Mouse (Mus musculus) forebrain, embryonic 10.5 days (tissue): ENCODE results near the gene Stk17b. TPM values are rescaled to one million over a fixed set of nuclear protein-coding genes. Genes with fewer than 3 reads are reported as not detected.
"Not testable (repeated sequence)": the region's sequence is repeated elsewhere in the genome, so short reads cannot be mapped to it uniquely, and the experiment has no call there.

Experiments
- DNase-seq: peaks from one replicate; pipeline ENCODE4 v3.0.0-alpha.2; 2017; ENCODE audit warnings: low spot score; ENCODE audit errors: extremely low spot score
- H3K27ac ChIP-seq: fragments of 300-500 bp; sonication (generic); 2 replicates; pipeline ENCODE4 v1.5.1; 2016; ENCODE audit warnings: mild to moderate bottlenecking
- H3K27me3 ChIP-seq: fragments of 300-500 bp; sonication (generic); 2 replicates; pipeline ENCODE4 v1.6.1; 2016; ENCODE audit warnings: mild to moderate bottlenecking; ENCODE audit not compliant: poor library complexity, severe bottlenecking
- H3K36me3 ChIP-seq: fragments of 300-500 bp; sonication (generic); replicated peaks from 2 replicates; pipeline ENCODE4 v1.6.1; 2016; ENCODE audit warnings: mild to moderate bottlenecking, moderate library complexity
- H3K4me1 ChIP-seq: fragments of 300-500 bp; sonication (generic); 2 replicates; pipeline ENCODE4 v1.6.1; 2016
- H3K4me3 ChIP-seq: fragments of 300-500 bp; sonication (generic); 2 replicates; pipeline ENCODE4 v1.5.1; 2016; ENCODE audit warnings: mild to moderate bottlenecking, moderate library complexity
- H3K9me3 ChIP-seq: fragments of 300-500 bp; sonication (generic); 2 replicates; pipeline ENCODE4 v1.6.1; 2016; ENCODE audit warnings: mild to moderate bottlenecking, moderate library complexity
- WGBS: fragments of 180-500 bp; shearing (Covaris S2); methylation state at CpG from one replicate; pipeline ENCODE4 v1.1.7; 2016; 5-methylcytosine and 5-hydroxymethylcytosine counted together
- polyA plus RNA-seq: library from polyadenylated mRNA; unstranded; fragments of >200 nt; fragmentation: Nextera tagmentation; extraction: Ambion mirVana; gene quantifications from 2 replicates; pipeline ENCODE4 v1.2.1, GENCODE M21; 2016

The Stk17b gene
- polyA plus RNA-seq, 1 experiment from 2014 or later: 9.1 TPM

DNA sequence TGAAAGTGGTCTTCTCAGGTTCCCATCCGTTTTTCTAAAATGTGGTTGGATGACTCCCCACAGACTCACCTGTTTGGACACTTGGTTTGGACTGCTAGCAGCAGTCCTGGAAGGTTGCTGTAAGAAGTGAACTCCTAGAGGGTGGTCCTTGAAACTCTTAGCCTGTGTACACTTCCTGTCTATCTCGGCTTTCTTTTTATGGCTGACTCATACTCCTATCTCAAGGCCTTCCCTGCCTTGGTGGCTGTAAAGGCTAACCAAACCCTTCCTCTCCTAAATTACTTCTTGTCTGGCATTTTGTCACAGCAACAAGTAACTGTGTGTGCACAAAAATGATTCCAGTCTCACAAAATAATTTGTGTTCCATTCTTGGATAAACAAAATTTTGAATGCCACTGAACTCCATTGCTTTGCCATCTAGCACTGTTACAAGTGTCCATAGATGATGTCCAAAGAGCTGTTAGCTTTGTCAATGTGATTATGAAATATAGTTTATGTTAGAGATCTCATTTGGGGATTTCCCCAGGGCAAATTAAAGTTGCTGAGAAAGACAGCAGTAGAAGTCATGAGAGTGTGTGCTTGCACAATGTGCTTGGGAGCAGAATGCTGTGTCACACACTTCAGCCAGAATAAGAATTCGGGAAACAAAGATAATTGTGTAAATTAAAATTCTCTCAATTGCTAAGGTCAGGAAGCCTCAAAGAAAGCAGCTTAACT, 43.1 kb downstream of the Stk17b start:
- 87% methylated on average over 3 of the region's 3 CpGs for WGBS
- peaks cover 20% of the 10 kb centered on the region; the same call in 1 of the 2 replicates for H3K4me1 ChIP-seq
- no peak overlapping the region for H3K4me3 ChIP-seq
- peaks cover 35% of the 10 kb centered on the region; the same call in 1 of the 2 replicates for H3K27me3 ChIP-seq
- no peak for DNase-seq
- H3K9me3 ChIP-seq: no peaks in the 10 kb centered on the region
- H3K36me3 ChIP-seq: no peaks in the 10 kb centered on the region
- H3K27ac ChIP-seq: no peak overlapping the region

DNA sequence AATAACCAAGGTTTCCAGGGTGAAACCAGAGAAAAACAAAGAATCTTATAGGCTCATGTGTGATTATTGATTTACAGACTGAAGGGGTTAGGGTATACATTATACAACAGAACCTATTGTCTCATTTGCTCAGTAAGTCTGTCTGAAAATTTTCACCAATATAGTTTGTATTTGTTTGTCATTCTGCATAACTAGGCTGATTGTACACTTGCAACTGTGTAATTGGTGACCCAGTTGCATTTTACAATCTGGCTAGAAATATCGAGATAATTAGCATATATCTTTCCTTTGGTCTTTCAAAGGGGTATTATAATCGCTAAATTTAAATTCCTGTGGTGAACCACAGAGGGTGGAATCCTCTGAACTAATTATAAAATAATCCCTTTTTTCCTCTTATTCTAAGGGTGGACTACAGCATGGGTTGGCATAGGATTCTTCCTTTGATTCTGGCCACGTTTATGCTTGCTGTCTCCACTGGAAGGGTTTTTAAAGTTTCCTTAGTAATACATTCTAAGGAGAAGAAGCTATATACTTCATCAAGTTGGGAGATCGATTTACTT, 44.2 kb downstream of the Stk17b start:
- Histone ChIP-seq H3K27ac (no peak overlapping the region), H3K27me3 (peaks cover 34% of the 10 kb centered on the region; the same call in 1 of the 2 replicates), H3K36me3 (no peaks in the 10 kb centered on the region), H3K4me1 (peaks cover 15% of the 10 kb centered on the region; the same call in 1 of the 2 replicates), H3K9me3 (no peaks in the 10 kb centered on the region), H3K4me3 (no peak overlapping the region)
- 78% methylated on average over 4 of the region's 4 CpGs for WGBS
- DNase-seq: no peak

DNA sequence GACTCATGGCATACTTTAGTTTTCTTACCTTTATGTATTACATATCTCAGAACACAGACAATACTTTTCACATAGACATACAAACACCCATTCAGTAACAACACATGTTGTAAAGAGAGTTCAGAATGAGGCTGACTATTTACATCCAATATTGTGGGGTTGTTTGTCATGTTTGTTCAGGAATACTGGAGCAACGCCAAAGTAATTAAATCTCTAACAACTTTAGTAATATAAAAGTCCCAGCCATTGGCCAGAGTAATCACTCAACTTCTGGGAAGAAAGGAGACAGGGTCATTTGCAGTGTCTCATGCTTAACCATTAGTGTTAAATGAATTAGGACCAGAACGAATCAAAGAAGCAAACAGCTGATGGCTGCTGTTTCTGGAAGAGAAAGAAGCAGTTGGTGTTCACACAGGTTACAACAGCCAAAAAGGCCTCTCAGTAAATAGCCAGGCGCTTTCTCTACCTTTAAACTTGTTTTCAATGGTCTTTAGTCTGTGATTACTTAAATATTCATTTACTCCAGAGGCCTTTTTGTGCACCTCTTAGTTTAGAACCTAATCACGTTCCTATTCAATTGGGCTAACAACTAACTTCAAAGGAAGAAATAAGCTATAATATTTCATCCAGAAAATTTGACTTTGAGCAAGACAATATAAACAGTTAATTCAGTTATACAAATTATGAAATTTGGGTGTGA, 44.8 kb downstream of the Stk17b start:
- not testable (repeated sequence) for DNase-seq, H3K27ac ChIP-seq
- WGBS: 43% methylated on average over 4 of the region's 4 CpGs

DNA sequence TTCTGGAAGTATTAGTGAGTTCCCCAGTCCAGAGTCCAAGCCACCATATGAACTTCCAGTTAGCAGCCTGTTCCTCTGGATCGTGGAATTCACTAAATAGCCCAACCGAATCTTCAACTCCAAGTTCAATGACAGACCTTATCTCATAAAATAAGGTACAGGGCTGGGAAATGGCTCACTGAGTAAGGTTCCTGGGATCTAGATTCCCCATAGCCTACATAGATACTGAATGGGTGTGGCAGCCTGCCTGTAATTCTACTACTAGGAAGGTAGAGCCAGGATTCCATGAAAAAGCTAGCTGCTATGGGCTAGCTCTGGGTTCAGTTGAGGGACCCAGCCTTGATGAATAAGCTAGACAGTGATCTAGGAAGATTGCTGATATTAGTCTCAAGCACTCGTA, 48.4 kb downstream of the Stk17b start:
- 94% methylated on average over 3 of the region's 3 CpGs for WGBS
- Histone ChIP-seq H3K4me1 (peaks cover 13% of the 10 kb centered on the region; the same call in 1 of the 2 replicates), H3K9me3 (no peaks in the 10 kb centered on the region), H3K27me3 (peaks cover 18% of the 10 kb centered on the region; the same call in 1 of the 2 replicates), H3K4me3 (no peak overlapping the region), H3K36me3 (no peaks in the 10 kb centered on the region), H3K27ac (no peak overlapping the region)
- no peak for DNase-seq

More for the DNA sequence above, 44.8 kb downstream of the Stk17b start:
- not testable (repeated sequence) for H3K36me3 ChIP-seq, H3K4me3 ChIP-seq, H3K9me3 ChIP-seq
- H3K27me3 ChIP-seq: peaks cover 27% of the 10 kb centered on the region; the same call in 1 of the 2 replicates
- peaks cover 14% of the 10 kb centered on the region; the same call in 1 of the 2 replicates for H3K4me1 ChIP-seq

DNA sequence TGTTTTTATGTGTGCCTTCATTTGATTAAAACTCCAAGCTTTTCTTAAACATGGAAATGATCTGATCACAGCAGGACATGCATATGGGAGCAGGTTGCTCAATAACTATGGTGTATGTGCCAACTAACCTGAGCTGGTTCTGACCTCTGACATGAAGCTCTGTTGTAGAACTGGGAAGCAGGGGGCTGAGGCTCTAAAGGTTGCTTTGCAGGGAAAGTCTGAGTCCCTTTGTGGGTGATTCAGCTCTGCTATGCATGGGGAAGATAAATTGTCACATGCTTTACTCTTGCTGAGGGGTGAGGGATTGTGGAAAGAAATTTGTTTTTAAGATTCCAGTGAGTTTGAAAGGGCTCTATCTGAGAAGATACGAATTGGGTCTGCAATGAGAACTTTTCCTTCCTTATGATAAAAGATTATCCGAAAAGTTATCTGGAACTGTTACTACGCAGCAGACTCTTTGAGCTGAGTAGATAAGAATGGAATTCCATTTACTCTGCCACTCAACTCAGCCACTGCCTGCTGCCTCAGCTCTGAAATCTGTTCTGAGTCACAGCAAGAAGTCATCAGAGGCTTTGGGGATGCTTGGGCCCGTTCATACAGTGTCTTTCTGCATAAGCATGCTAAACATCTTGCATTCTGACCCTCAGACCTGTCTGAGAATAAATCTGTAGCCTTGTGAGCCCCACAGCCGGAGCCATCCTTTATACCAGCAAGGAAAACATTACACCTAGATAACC, 56.4 kb downstream of the Stk17b start:
- DNase-seq: no peak
- Histone ChIP-seq H3K27me3 (no peaks in the 10 kb centered on the region), H3K27ac (no peak overlapping the region), H3K36me3 (no peaks in the 10 kb centered on the region), H3K4me1 (no peaks in the 10 kb centered on the region), H3K9me3 (no peaks in the 10 kb centered on the region), H3K4me3 (no peak overlapping the region)
- WGBS: 82% methylated on average over 5 of the region's 5 CpGs

DNA sequence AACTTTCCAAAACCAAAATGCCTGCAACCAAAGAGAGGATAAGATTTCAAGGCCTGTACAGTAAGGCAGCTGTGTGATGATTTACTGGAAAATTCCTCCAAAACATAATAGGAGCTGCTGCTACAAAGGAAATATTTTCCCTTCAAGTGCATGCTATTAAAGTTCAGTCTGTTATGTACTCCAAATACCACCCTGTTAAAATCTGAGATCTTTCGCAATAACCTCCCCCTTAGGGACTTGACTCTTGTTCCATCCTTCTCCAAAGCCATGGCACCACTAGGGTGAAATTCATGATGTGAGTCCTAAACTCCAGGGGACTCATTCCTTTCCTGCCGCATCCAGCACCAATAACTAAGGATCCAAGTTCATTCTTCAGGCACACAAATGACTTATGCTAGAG, 58.1 kb downstream of the Stk17b start:
- Histone ChIP-seq H3K4me1 (no peaks in the 10 kb centered on the region), H3K4me3 (no peak overlapping the region)
- WGBS: 92% methylated on average over 2 of the region's 2 CpGs

DNA sequence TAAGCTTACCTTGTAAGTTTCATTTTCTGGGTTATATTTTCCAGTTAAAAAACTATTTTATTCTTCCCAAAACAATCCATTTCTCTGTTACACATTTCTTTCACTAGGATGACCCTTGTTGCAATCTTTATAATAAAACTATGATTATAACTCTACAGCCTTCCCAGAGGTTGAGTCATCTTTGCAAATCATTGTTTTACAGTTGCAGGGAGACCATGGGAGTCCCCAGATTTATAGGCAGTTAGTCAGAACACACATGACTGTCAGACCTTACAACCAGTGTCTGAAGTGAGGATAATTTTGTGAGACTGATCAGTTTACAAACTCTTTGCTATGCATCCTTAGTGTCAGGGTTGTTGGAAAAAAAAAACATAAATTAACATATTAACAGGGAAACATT, 63.7 kb downstream of the Stk17b start:
- Histone ChIP-seq H3K4me1 (no peaks in the 10 kb centered on the region), H3K27ac (no peak overlapping the region), H3K9me3 (no peaks in the 10 kb centered on the region), H3K36me3 (no peaks in the 10 kb centered on the region), H3K27me3 (no peaks in the 10 kb centered on the region), H3K4me3 (no peak overlapping the region)
- DNase-seq: no peak

More for the DNA sequence above, 58.1 kb downstream of the Stk17b start:
- no peaks in the 10 kb centered on the region for H3K36me3 ChIP-seq
- DNase-seq: no peak
- H3K9me3 ChIP-seq: no peaks in the 10 kb centered on the region
- no peak overlapping the region for H3K27ac ChIP-seq
- H3K27me3 ChIP-seq: no peaks in the 10 kb centered on the region

DNA sequence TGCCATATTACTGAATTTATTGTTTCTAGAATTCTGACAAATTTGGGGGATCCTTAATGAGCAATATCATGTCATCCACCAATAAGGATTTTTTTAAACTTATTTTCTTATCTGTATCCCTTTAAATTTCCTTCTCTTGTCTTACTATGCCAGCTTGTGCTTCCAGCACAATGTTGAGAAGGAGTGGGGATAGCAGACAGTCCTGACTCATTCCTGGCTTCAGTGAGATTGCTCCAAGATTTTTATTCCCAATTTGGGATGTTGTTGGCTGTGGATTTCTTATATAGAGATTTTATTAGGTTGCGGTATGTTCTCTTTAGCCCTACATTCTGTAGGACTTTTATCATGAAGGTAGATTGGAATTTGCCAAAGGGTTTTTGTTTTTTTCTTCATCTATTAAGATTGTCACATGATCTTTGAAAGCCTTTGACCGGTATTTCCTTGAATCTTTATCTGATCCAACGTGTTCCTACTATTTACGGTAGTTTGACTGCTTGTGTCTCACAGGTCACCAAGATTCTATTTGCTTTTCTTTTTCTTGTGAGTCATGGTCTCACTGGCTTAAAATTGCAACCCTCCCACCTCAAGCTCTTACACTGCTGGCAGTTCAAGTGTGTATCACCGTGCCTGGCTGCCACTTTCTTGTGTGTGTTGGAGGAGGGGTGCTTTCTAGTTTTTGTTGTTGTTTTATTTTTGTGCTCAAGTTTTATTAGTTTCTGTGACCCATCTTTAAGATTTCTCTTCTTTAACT, 64.2 kb downstream of the Stk17b start:
- Histone ChIP-seq H3K9me3 (no peaks in the 10 kb centered on the region), H3K27ac (no peak overlapping the region), H3K4me1 (no peaks in the 10 kb centered on the region), H3K4me3 (no peak overlapping the region), H3K36me3 (no peaks in the 10 kb centered on the region), H3K27me3 (no peaks in the 10 kb centered on the region)
- 85% methylated on average over 5 of the region's 5 CpGs for WGBS
- DNase-seq: no peak

DNA sequence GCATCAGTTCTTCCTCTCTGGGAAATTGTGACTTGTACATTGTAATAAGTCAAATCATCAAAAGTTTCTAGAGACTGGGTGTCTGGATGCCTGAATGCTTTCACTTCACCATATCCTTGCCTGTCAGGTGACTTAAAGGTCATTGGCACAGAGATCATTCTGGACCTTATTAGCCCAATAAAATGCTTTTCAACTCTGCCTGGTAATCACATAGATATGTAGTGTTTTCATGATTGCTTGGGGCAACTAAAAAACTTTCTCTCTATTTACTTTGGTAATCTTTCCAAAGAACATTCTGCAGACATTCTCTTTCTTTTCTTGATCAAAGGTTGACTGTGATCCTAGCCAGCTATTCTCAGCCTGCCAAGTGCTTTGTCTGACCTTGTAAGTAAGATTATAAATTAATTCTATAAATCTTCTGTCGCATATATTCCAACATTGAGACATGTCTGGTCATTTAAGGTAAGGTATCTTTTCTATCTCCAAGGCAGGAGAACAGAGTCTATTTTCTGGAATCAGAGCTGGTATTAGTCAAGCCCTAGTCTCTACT, 69.0 kb downstream of the Stk17b start:
- DNase-seq: no peak
- H3K4me1 ChIP-seq: no peaks in the 10 kb centered on the region
- H3K27me3 ChIP-seq: no peaks in the 10 kb centered on the region
- H3K27ac ChIP-seq: no peak overlapping the region
- H3K36me3 ChIP-seq: no peaks in the 10 kb centered on the region
- no peaks in the 10 kb centered on the region for H3K9me3 ChIP-seq
- no peak overlapping the region for H3K4me3 ChIP-seq
- 92% methylated on average over 1 of the region's 1 CpGs for WGBS

DNA sequence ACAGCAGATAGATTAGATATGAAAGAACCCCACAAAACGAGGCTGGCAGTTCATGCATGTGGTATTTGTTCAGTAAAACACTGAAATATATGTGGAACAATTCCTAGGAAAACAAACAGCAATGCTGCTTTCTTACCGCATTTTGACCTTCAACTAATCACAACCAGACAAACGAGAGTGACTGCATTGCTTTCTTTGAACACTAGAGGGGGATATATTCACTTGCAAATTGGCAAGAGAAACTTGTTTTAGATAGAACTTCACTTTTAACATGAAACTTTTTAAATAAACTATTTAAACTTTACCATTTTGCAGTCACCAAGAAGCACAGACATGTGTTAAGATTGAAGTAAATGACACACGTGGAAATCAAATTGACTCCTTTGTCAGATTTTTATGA, 69.6 kb downstream of the Stk17b start:
- H3K27ac ChIP-seq: no peak overlapping the region

DNA sequence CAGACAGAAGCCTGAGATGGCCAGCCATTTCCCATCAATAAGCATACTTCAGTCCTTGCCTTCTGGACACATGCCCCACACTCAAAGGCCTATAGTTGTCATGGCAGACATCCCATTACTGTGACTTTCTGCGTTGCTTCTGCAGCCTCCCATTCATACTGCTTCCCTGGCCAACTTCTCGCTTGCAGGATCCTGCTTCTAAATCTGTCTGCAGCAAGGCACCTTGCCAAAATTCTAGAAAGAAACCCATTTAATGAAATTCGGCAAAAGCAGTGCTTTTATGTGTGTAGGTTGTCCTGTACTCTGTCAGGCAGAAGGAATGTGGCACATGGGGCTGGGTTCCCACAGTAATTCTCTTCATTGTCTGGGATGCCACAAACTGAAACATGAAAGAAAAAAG, 71.6 kb downstream of the Stk17b start:
- 70% methylated on average over 3 of the region's 3 CpGs for WGBS
- H3K36me3 ChIP-seq, H3K9me3 ChIP-seq, H3K27me3 ChIP-seq, H3K27ac ChIP-seq, H3K4me1 ChIP-seq, H3K4me3 ChIP-seq, DNase-seq: not testable (repeated sequence)

More for the DNA sequence above, 69.6 kb downstream of the Stk17b start:
- Histone ChIP-seq H3K4me3 (no peak overlapping the region), H3K9me3 (no peaks in the 10 kb centered on the region), H3K4me1 (no peaks in the 10 kb centered on the region), H3K36me3 (no peaks in the 10 kb centered on the region), H3K27me3 (no peaks in the 10 kb centered on the region)
- DNase-seq: no peak
- 5% methylated on average over 4 of the region's 4 CpGs for WGBS

DNA sequence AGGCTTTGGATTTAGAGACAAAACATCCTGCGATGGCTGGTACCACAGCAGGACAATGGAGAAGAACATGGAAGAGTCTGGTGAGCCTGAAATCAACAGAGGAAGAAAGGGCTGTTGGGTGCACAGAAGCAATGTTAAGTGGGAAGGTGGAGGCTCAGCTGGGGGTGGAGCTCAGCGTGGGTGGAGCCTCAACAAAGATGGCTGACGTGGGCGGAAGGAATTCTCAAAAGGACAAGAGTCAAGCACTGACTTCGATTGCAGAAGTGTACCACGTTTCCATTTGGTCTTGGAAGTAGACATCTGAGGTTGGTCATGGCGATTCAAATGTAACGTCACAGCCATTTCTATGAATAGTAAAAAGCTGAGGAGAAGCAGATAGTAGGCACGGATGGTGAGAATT, 74.0 kb downstream of the Stk17b start:
- Histone ChIP-seq H3K4me1 (peaks cover 11% of the 10 kb centered on the region), H3K36me3 (no peaks in the 10 kb centered on the region), H3K9me3 (no peaks in the 10 kb centered on the region), H3K27me3 (no peaks in the 10 kb centered on the region), H3K4me3 (no peak overlapping the region), H3K27ac (no peak overlapping the region)
- DNase-seq: no peak
- 92% methylated on average over 9 of the region's 9 CpGs for WGBS
